Mouse (Mus musculus) CD8-positive naive resting alpha-beta T cell, adult 2 months (primary cell): ENCODE data around the gene Fam172a.

Experiments
- DNase-seq, 2 experiments: peaks; one replicate each; pipeline ENCODE4 v3.0.0; 2022; ENCODE audit warnings: low read depth in 2 of 2, low spot score in 2 of 2

Gene Fam172a

DNA sequence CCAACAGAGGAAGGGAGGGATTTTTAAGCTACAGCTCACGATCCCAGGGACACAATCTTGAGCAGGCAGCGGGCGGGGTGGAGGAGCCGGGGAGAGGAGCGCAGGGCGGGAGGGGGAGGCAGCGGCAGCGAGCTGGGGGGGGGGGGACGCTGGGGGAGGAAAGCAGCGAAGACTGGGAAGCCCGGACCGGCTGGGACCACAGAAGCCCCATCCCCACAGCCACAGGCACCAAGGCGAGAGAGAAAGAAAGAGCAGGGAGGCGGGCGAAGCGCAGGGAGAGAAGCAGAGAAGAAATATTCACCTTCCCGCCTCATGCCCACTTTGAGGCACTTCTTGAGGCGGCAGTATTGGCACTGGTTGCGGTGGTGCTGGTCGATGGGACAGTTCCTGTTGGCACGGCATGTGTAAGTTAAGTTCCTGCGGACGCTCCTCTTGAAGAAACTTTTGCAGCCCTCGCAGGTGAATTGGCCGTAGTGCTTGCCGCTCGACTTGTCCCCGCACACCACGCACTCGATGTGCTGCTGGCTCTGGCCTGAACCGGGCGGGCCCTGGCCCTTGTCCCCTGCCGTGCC is 496.1 kb downstream of the Fam172a start:
- DNase-seq = no peak

DNA sequence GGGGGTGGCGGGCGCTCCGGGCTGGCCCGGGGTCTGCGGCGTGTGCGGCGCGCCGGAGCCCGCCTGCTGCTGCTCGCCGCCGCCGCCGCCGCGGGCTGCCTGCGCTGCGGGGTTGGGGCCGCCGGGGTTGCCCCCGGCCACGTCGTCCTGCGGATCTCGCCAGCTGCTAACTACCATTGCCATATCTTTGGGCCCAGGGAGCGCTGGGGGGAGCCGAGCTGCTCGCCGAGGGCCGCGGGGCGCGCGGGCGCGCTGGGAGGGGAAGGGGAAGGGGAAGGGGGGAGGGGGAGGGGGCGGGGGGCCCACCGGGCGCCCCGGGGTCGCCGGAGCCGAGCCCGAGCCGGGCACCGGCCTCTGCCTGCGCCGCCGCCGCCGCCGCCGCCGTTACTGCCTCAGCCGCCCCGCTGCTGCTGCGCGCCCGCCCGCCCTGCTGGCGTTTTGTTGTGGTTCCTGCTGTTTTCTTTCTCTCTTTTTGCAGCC is 496.6 kb downstream of the Fam172a start:
- no peak for DNase-seq

DNA sequence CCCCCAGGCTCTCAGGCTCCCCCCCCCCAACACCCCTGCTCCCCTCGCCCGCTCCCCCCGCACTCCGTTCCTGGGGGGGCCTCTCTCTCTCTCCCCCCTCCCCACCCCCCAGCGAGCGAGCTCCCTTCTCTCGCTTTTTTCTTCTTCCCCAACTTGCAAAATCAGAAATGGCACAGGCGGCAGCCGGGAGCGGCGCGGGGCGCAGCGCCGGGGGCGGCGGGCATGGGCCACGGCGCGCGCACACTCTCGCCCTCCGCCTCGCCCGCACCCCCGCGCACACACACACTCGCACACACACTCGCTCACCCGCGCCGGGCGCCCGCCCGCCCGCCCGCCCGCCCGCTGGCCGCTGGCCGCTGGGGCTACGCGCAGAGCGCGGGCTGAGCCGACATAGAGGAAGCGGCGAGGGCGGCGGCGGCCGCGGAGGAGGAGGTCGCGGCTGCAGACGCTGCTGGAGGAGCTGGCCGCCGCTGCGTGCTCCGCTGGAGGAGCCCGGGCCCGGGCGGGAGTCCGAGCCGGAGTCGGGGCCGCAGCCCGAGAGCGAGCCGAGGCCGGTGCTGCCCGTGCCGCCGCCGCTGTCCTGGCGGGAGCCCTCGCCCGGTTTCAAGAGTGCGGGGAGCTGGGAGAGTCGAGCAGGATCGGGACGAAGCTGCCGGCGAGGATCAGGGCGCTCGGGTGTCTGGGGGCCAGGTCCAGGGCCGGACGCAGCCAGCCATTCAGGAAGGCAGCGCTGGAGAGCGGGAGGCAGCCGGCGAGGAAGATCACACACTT is 497.2 kb downstream of the Fam172a start:
- no peak for DNase-seq

DNA sequence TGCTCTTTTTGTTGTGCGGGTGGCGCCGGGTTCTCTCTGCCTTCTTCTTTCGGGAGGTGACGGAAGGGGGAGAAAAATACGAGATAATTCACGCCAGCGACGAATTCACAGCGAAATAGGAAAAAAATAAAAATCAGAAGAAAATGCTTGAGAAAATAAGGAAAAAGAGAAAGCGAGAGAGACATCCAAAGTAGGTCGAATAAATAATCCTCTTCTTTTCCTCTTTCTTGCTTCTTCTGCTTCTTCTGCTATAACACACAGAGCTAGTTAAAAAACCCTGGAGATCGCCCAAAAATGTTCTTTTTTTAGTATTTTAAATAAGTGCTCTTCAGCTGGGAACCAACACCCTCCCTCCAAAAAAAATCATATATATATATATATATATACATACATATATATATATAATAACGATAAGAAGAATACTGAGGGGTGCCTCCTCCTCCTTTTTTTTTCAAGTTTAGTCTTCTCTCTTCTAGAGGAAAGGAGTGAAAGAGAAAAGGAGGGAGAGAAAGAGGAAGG is 497.9 kb downstream of the Fam172a start, which contains the start of gene Nr2f1:
Nr2f1 (minus strand) TSS at position 116 of the 519 bp plus-strand sequence.
- no peak for DNase-seq

DNA sequence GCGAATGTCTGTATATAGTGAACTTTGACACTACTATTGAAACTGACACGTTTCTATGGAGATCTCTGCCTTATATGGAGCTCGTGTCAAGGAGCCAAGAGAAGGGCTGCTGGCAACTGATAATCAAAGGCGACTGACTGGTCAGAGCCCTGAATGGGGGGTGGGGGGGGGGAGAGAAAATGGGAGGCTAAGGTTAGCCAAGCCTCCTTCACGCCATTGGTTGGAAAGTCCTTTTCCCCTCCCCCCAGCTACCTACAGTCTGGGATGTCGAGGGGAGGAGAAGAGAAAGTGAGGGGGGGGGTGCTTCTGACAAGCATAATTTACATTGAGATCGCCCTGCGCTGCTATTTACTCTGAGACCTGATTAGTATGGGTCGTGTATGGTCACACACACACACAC is 498.6 kb downstream of the Fam172a start:
- DNase-seq = no peak

DNA sequence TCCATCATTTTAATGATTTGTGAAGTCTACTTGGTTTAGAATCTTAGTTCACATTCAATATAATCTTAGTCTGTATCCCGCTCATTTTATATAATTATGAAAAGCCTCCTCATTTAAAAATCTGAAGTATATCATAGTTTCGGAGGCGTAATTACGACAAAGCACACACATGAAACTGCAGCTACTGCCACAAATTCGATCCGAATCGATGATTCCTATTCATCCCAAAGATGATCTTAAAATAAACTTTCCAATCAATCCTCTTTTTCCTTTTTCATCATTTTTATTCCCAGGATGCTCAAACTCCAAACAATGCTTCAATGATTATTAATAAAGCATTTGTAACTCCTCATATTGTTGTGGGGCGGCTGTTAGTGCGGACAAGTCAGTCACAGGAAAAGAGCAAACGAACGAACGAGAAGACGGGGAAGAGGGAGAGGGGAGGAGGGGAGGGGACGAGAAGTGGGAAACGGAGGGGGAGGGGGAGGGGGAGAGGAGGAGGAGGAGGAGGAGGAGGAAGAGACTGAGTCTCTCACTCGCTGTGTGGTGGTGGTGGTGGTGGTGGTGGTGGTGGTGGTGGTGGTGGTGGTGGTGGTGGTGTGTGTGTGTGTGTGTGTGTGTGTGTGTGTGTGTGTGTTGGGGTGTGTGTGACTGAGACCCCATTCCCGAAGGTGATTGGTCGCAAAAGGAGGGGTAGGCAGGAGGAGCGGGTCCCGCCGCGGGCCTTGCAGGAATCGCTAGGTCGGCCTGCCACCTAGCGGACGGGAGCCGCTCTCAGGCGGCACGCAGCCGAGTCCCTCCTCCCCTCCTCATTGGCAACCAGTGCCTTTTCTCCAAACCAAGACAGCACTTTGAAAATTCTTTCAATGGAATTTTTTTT is 499.4 kb downstream of the Fam172a start:
- no peak for DNase-seq

DNA sequence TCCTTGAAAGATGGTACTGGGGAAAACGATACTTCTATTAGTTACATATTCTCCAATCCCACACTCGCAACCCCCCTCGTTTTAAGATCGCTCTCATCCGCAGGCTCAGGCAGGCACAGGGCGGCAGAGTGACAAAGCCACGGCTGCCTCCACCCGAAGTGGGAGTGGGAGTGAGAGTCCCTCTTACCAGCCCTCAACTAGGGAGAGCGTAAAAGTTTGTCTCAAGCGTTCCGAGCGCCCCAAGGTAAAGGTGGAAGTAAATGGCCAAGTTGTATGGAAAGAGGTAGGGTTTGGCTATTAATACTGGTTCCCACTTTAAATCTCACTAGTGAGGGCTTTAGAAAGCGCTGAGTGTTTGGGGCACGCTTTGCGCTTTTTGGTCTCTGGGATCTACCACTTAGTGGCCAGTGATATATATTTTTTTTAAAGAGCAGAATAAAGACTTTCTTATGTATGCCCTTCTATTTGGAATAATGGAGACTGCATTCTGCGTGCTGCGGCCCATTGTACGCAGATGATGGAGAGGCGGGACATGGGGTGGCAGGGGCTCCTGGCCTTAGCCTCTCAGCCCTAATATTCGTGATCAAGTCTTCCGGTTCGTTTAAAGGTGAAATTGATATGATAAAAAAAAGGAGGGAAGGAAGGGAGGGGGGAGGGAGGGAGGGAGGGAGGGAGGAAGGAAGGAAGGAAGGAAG is 500.2 kb downstream of the Fam172a start:
- no peak for DNase-seq

DNA sequence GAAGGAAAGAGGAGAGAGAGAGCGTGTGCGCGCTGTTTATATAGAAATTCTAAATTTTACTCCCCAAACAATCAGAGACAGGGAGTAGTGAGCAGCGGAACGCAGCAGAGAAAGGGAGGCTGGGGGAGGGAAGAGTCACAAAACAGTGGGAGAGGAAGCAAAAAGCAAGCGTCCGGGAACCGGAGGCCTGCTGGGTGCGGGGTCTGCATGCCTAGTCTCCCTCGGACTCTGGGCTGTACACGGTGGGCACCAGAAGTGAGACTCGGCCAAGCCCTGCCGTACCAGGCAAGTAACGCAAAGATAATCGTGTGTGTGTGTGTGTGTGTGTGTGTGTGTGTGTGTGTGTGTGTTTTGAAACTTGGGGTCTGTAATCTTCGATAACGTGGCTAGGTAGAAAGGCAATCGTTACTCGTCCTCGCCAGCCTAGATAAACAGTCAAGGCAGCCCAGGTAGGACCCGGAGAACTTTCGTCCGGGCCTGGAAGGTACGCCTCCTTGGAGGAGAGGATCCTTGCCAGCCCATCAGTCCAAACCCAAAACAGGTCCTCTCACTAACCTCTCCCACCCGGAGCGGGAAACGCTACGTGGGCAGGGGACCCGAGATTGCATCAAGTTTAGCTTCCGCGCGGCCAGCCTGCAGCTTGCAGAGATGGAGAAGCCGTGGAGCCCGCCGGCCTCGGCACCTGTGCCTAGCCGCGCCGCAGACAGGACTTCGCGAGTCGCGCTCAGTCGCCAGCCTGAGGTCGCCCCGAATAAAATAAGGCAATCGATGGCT is 500.9 kb downstream of the Fam172a start:
- no peak for DNase-seq

DNA sequence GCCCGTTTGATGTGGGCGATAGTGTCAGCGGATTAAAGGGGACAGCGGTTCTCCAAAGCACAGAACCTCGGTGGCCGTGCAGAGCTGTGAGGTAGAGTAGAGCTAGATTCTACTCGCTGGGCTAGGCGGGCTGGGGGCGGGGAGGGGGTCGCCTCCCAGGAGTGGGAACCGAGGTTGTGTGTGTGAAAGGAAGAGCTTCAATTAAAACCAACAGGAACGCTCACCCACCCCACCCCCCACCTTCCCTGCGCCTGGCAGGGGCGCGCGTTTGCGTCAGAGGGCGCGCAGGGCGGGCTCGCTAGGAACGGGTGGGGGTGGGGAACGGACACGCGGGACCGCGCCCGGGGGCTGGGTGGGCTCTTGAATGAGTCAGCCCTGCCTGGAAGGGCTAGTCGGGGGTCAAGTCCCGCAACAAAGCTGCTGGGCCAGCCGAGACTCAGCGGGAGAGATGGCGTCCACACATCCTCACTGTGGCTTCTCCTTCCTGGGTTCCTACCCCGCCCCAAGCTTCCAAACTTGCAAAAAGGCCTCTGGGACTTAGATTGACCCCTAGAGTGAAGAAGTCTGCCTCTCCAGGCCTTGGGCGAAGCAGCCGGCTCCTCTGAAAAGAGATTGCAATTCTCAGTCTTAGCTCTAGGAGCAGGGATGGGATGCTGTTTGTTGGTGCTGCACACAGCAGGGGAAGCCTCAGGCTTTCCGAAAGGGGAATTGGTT is 501.7 kb downstream of the Fam172a start:
- no peak for DNase-seq

DNA sequence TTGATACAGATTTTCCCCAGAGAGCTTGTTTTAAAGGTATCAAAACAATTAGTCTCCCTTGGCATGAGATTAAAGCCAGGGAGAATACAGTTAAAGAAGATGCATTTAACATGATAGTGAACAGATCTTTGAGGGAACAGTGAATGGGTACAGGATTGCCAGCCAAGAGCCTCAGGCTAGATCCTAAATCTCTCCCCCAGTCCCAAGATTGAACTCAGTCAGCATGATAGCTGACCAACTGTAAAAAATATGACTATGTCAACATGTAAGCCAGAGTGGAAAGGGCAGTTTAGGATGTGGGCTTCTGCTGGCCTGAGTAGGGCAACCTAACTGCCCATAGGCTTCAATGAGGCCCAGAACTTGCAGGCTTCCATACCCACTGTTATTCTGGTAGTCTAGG is 503.6 kb downstream of the Fam172a start:
- no peak for DNase-seq

DNA sequence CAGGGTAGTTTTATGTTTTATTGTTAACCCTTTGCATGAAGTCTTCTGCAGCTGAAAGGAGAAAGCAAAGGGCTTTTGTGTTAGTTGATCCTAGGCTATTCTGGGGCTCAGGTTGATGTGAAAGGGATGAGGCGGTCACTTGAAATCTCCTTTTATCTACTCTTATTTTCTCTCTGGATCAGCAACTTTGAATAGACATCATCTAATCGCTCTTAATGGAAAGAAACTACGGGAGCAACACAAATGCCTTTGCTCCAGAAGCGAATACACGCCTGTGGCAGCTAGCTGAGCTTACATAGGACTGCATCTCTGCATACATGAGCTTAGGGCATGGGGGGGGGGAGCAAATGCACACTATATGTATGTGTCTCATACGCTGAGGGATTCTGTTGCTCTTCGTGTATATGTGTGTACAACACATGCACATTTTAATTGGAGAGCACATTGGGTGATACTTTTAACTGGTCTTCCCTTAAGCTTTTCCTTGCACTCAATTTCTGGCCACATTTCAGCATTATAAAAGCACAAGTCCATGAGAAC is 505.1 kb downstream of the Fam172a start:
- no peak for DNase-seq

DNA sequence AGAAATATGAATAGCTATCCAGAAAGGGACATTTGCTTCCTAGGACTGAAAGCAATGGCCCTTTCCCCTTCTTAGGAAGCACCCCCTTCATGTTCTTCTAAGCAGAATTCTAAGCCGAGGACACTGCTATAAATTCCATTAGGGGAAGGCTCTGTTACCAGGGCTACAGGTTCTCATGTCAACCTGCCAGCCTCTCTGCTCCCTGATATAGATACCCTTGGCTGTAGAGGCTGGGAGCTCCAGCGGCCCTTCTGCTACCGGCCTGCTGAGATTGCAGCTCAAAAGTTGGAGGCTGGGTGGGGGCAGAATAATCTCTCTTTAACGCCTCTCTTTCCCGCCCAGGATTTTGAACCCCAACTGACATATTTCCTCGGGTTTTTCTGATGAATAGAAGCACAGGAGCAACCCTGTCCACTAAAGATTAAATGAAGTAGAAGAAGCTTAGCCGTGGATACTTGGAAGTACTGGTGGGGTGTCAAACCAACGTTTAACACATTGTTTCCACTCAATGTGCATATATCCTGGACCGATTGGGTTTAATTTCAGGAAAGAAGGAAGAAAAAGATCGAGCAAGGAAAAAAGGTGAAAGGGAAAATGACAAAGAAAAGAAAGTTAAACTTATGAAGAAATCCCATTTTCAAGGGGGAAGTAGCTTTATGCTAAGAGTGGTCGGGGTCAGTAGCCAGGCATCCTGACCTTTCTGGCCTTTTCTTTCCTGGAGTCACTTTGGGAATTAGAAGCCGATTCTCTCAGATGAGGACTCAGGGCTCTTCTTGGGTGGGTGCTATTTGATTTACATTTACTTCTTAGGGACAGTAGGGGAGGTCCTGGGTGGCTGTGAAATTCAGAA is 506.2 kb downstream of the Fam172a start:
- DNase-seq = no peak

DNA sequence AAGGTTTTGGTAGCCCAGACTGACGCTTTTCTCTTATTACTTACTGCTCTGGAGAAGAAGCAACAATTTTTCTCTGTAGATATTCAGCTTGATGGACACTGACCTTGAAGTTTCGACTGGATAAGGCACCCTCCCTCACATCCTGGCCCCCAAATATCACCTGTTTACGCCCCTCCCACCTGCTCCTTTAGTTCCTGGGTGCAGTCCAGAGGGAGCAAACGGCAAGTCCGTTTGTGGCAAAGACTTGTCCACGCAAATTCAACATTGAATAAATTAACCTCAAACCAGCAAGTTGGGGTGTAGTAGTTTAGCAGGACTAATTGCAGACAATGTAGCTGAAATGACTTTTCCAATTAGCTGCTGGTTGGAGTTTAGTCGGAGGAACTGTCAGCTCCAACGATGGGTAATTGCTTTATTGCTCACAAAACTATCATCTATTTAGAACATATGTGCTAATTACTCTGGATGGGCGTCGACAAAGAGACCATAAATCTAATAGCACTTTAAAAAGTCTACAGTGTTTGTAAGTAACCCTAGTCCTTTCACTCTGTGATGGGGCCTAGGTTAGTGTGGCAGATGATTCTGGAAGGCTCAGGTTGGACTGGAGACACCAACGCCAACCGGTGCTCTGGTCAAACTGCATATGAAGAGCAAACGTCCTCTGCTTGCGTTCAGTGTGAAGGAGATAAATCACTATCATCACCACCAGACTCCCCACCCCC is 507.0 kb downstream of the Fam172a start:
- no peak for DNase-seq

DNA sequence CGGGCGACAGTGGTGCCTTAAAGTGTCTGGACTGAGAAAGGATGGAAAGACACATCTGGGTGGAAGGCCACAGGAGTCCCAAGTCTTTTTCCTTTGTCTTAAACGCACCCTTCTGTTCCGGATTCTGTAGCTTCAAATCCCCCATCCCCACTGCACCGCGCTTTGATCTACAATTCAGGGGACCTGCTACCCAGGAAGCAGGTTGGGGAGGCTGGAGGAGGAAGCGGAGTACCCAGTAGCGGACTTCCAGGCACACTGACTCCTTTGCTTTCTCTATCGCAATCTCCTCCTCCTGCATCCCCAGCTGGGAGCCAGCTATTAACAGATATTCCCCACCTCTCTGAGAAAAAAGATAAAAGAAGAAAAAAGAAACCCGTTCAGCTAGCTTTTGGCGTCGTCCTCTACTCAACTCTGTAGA is 507.8 kb downstream of the Fam172a start:
- no peak for DNase-seq

DNA sequence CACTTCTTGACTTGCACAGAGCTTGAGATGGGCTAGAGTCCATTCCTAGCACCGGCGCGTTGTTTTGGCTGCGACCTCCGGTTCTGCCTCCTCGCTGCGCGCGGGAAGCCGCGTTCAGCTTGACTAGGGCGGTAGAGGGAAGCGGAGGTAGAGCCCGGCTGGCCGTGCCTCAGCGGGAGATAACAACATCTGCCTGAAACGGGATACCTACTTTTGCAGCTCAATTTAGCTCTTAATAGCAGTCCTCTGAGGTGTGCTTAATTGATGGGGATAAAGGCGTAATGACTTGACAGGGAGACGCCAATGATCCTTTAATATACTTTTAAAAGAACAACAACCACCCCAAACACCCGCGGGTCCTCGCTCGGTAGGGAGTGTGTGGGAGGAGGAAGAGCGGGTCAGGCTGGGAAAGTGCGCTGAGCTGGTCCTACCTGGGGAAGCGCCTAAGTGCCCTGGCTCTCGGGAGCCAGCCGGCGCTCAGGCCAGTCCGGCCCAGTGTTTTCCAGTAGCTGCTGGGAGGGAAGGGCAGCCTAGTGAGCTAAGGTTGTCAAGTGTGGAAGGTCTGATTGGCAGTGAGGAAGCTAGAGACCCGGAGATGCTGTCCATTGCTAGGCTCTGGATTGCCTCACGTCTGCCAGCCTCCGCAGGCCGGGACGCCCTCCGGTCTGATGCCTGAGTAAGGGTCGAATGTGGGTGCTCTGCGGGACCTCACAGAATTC is 508.4 kb downstream of the Fam172a start:
- DNase-seq = no peak

DNA sequence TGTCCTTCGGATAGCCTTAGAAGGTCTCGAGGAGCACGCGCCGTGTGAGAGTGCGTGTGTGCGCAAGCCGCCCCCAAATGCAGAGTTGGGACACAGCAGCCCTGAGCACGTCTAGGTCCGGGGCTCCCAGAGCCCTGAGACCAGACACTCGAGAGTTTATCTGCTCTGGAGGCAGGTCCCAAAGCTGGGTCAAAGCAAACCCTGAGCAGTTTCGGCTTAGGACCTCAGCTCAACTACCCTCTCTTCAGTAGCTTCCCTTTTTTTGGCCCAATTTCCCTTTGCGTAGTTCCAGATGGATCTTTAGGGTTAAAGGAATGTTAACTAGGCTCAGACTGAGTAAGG is 508.9 kb downstream of the Fam172a start:
- DNase-seq = no peak
